Mouse (Mus musculus): ENCODE measurements around the gene B3gnt5. TPM values are rescaled to one million over a fixed set of nuclear protein-coding genes. Genes with fewer than 3 reads are reported as not detected.

B3gnt5 gene
- polyA plus RNA-seq, 1 experiment = 7.9 TPM

DNA sequence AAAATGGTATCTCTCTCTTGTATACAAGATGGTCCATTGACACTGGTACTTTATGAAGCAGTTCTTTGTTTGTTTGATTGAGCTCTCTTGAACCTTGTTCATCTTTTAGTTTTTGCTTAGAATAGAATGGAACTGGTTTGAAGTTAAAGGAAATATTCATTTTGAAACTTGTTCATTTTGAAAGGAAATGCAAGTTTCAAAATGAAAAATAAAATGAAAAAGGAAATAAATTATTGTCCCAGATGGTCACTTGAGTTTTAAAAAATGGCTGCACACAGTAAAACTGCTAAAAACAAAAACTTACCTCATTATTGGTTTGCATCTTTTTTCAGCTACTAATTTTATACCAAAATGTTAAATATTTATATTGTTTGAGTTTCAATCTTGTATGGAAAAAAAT, 12.0 kb downstream of the B3gnt5 start:
- TF ChIP-seq CTCF (IDR thresholded peaks at IDR 0.05; ENCODE audit: control insufficient read depth, insufficient read depth, low read length) (no peak), POLR2A (IDR thresholded peaks at IDR 0.05; ENCODE audit: borderline replicate concordance, control insufficient read depth, low read depth, low read length) (no peak)
- H3K4me1 ChIP-seq (ENCODE audit: control insufficient read depth, insufficient read depth, low read length) = no peaks in the 10 kb centered on the region

DNA sequence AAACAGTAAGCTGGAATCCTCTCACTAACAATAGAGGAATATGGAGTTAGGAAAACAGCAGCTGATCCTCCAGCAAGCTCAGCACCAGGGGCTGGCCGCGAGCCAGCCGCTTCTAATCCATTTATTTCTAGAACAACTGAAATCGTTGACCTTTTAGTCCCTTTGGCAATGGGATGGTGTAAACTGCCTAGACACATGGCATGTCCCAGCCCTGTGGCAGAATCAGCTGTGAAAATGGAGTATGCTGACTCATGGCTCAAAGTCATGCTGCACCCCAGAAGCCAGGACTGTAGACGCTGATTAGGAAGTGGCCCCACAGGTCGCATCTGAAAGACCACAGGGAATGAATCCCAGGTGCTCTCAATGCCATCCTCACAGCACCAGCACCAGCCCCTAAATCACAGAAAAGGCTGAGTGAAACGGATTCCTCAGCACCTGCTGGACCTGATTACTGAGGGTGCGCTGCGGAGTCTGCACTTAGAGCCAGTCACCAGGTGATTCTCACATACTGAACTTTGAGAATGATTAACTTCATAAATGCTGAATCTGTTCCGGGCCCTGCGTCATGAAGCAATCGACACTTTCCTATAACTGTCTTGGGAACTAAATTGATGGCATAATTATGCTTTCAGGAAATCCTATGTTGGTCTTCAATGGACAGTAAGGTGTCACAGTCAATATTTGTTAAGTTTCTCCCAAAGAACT, 26.5 kb downstream of the B3gnt5 start:
- Histone ChIP-seq H3K4me1 (ENCODE audit: control insufficient read depth, insufficient read depth, low read length) (peaks cover 1% of the 10 kb centered on the region; the same call in 1 of the 2 replicates), H3K27ac (ENCODE audit: control insufficient read depth, insufficient read depth, low read depth, low read length, poor library complexity) (no peak overlapping the region; the same call in 1 of the 2 replicates), H3K4me3 (replicated peaks; ENCODE audit: control insufficient read depth, low read depth, low read length) (no peak overlapping the region)
- WGBS = 67% methylated on average over 12 of the region's 12 CpGs
- no peak for TF ChIP-seq POLR2A (IDR thresholded peaks at IDR 0.05; ENCODE audit: borderline replicate concordance, control insufficient read depth, low read depth, low read length)
- TF ChIP-seq CTCF (IDR thresholded peaks at IDR 0.05; ENCODE audit: control insufficient read depth, insufficient read depth, low read length) = no peak

More for the DNA sequence above, 12.0 kb downstream of the B3gnt5 start:
- no peak overlapping the region for H3K4me3 ChIP-seq (replicated peaks; ENCODE audit: control insufficient read depth, low read depth, low read length)
- H3K27ac ChIP-seq (ENCODE audit: control insufficient read depth, insufficient read depth, low read depth, low read length, poor library complexity) = no peak overlapping the region

DNA sequence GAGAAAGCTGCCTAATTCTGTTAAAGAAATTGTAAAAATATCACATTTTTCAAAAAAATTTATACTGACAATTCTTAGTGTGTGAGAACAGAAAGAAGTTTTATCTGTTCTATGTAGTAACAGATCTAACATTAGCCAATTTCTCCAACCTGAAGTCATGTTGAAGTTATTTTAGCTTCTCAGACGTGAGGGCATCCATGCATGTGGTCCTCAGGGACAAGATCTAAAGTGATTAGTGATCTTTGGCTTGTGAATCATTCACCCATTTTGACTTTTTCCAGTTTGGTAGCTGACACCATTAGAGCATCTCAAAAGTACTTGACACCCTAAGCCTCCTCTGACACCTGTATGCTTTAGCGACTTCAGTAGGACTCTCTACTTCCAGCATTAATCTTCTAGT, 29.9 kb downstream of the B3gnt5 start:
- Histone ChIP-seq H3K27ac (ENCODE audit: control insufficient read depth, insufficient read depth, low read depth, low read length, poor library complexity) (no peak overlapping the region), H3K4me1 (ENCODE audit: control insufficient read depth, insufficient read depth, low read length) (peaks cover 1% of the 10 kb centered on the region; the same call in 1 of the 2 replicates), H3K4me3 (replicated peaks; ENCODE audit: control insufficient read depth, low read depth, low read length) (no peak overlapping the region)
- TF ChIP-seq CTCF (IDR thresholded peaks at IDR 0.05; ENCODE audit: control insufficient read depth, insufficient read depth, low read length) (no peak), POLR2A (IDR thresholded peaks at IDR 0.05; ENCODE audit: borderline replicate concordance, control insufficient read depth, low read depth, low read length) (no peak)
- WGBS = 71% methylated on average over 2 of the region's 2 CpGs

DNA sequence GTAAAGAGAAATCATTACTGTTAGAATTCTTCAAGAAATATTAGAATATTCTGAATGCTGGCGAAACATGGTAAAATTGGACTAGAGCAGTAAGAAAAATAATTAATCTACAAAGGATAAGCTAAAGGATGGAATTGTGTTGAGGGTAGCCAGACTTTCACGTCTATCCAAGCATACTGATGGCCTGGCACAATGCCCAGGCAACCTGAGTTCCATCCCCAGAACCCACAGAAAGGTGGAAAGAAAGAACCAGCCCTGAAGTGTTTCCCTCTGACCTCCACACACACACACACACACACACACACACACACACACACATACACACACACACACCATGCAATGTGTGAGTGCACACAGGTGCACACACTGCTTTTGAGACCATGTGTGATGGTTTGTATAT, 58.8 kb downstream of the B3gnt5 start:
- 61% methylated on average over 2 of the region's 2 CpGs for WGBS

More for the DNA sequence above, 58.8 kb downstream of the B3gnt5 start:
- Histone ChIP-seq H3K4me3 (replicated peaks; ENCODE audit: control insufficient read depth, low read depth, low read length) (no peak overlapping the region), H3K4me1 (ENCODE audit: control insufficient read depth, insufficient read depth, low read length) (no peaks in the 10 kb centered on the region), H3K27ac (ENCODE audit: control insufficient read depth, insufficient read depth, low read depth, low read length, poor library complexity) (no peak overlapping the region)
- TF ChIP-seq CTCF (IDR thresholded peaks at IDR 0.05; ENCODE audit: control insufficient read depth, insufficient read depth, low read length) (no peak), POLR2A (IDR thresholded peaks at IDR 0.05; ENCODE audit: borderline replicate concordance, control insufficient read depth, low read depth, low read length) (no peak)

Other genes with a start within 250 kb of the B3gnt5 start
- 0.20 TPM in 1 of 2 replicates, not detected in the other for gene Olfr167, start 237.9 kb upstream of the B3gnt5 start, polyA plus RNA-seq (2011; ENCODE audit: insufficient read depth, insufficient read length, low replicate concordance, missing spikeins)
- not detected in 2 replicates for gene Olfr168, start 224.7 kb upstream of the B3gnt5 start, polyA plus RNA-seq (2011; ENCODE audit: insufficient read depth, insufficient read length, low replicate concordance, missing spikeins)
- gene Olfr169, start 188.4 kb upstream of the B3gnt5 start, polyA plus RNA-seq (2011; ENCODE audit: insufficient read depth, insufficient read length, low replicate concordance, missing spikeins) = not detected in 2 replicates
- gene Olfr170, start 148.3 kb upstream of the B3gnt5 start, polyA plus RNA-seq (2011; ENCODE audit: insufficient read depth, insufficient read length, low replicate concordance, missing spikeins) = not detected in 2 replicates
- not detected in 2 replicates for gene Olfr171, start 130.3 kb upstream of the B3gnt5 start, polyA plus RNA-seq (2011; ENCODE audit: insufficient read depth, insufficient read length, low replicate concordance, missing spikeins)
- gene Lamp3, start 53.8 kb upstream of the B3gnt5 start, polyA plus RNA-seq (2011; ENCODE audit: insufficient read depth, insufficient read length, low replicate concordance, missing spikeins) = not detected in 2 replicates
- gene Klhl6, start 222.8 kb downstream of the B3gnt5 start, polyA plus RNA-seq (2011; ENCODE audit: insufficient read depth, insufficient read length, low replicate concordance, missing spikeins) = 32.9 and 52.8 TPM in 2 replicates